Mouse (Mus musculus) hindbrain, embryonic 12.5 days (tissue): ENCODE measurements around the gene Ube2q2. TPM values are rescaled to one million over a fixed set of nuclear protein-coding genes. Genes with fewer than 3 reads are reported as not detected.

Experiments used
- ATAC-seq: fragments of 200-750 bp; cut with Nextera tagmentation; 2 replicates; pipeline ENCODE4 v1.8.0; 2017; ENCODE audit warnings: moderate TSS enrichment; ENCODE audit not compliant: low FRiP score
- H3K27ac ChIP-seq: fragments of 300-500 bp; sonication (generic); 2 replicates; pipeline ENCODE4 v1.5.1; 2016; ENCODE audit warnings: mild to moderate bottlenecking
- H3K27me3 ChIP-seq: fragments of 300-500 bp; sonication (generic); 2 replicates; pipeline ENCODE4 v1.6.1; 2016; ENCODE audit warnings: mild to moderate bottlenecking
- H3K36me3 ChIP-seq: fragments of 300-500 bp; sonication (generic); 2 replicates; pipeline ENCODE4 v1.6.1; 2016; ENCODE audit warnings: mild to moderate bottlenecking
- H3K4me1 ChIP-seq: fragments of 300-500 bp; sonication (generic); 2 replicates; pipeline ENCODE4 v1.6.1; 2016
- H3K4me2 ChIP-seq: fragments of 300-500 bp; sonication (generic); replicated peaks from 2 replicates; pipeline ENCODE4 v1.6.1; 2016; ENCODE audit warnings: mild to moderate bottlenecking
- H3K4me3 ChIP-seq: fragments of 300-500 bp; sonication (generic); 2 replicates; pipeline ENCODE4 v1.5.1; 2016; ENCODE audit warnings: mild to moderate bottlenecking
- H3K9ac ChIP-seq: fragments of 300-500 bp; sonication (generic); 2 replicates; pipeline ENCODE4 v1.6.1; 2016; ENCODE audit warnings: mild to moderate bottlenecking, moderate library complexity
- H3K9me3 ChIP-seq: fragments of 300-500 bp; sonication (generic); replicated peaks from 2 replicates; pipeline ENCODE4 v1.6.1; 2016; ENCODE audit warnings: mild to moderate bottlenecking
- WGBS: fragments of 180-500 bp; shearing (Covaris S2); methylation state at CpG from one replicate; pipeline ENCODE4 v1.1.7; 2016; 5-methylcytosine and 5-hydroxymethylcytosine counted together
- polyA plus RNA-seq: library from polyadenylated mRNA; unstranded; fragments of >200 nt; fragmentation: Nextera tagmentation; extraction: Ambion mirVana; gene quantifications from 2 replicates; pipeline ENCODE4 v1.2.1, GENCODE M21; 2016

Ube2q2 gene
- polyA plus RNA-seq, 1 experiment from 2014 or later = 53.4 TPM

DNA sequence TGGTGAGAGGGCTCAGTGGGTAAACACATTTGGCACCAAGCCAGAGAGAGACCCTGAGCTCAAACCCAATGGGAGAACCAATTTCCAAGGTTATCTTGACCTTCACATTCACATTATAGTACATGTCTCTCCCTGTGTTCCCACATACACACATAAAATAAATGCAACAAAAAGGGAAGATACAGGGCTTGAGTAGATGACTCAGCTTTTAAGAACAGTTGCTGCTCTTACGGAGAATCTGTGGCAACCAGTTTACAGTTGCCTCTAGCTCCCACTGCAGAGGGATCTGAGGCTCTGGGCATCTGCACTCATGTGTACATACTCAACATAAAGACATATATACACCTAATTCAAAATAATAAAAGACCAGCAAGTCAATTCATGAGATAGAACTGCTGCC lies 49.6 kb downstream of the Ube2q2 start:
- Histone ChIP-seq H3K4me2 (no peak overlapping the region), H3K9me3 (no peaks in the 10 kb centered on the region)
- no peak for ATAC-seq

DNA sequence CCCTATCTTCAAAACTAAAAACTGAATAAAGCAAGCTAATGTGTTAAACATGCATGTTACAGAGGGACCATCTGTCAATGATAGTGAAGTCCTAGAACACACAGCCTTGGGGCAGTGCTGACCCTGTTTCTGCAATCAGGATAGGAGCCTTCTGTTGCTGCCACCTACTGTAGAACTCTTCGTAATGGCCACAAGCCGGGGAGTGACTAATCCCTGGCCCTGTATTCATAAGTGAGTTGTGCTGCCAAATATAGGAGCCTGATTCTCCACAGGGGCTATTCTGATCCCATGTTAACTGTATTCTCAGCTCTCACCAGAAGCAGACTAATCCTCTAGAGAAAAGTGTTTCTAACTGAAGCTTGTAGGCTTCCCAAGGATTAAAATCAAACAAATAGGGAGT lies 50.7 kb downstream of the Ube2q2 start:
- Histone ChIP-seq H3K9ac (no peak overlapping the region), H3K4me1 (no peaks in the 10 kb centered on the region), H3K9me3 (no peaks in the 10 kb centered on the region), H3K4me2 (no peak overlapping the region), H3K36me3 (peaks cover 14% of the 10 kb centered on the region), H3K27ac (no peak overlapping the region), H3K4me3 (no peak overlapping the region), H3K27me3 (no peaks in the 10 kb centered on the region)
- no peak for ATAC-seq
- 81% methylated on average over 2 of the region's 2 CpGs for WGBS

More for the DNA sequence above, 49.6 kb downstream of the Ube2q2 start:
- Histone ChIP-seq H3K4me3 (no peak overlapping the region), H3K9ac (no peak overlapping the region), H3K4me1 (no peaks in the 10 kb centered on the region), H3K36me3 (peaks cover 12% of the 10 kb centered on the region), H3K27me3 (no peaks in the 10 kb centered on the region), H3K27ac (no peak overlapping the region)
- WGBS = 97% methylated on average over 1 of the region's 1 CpGs

DNA sequence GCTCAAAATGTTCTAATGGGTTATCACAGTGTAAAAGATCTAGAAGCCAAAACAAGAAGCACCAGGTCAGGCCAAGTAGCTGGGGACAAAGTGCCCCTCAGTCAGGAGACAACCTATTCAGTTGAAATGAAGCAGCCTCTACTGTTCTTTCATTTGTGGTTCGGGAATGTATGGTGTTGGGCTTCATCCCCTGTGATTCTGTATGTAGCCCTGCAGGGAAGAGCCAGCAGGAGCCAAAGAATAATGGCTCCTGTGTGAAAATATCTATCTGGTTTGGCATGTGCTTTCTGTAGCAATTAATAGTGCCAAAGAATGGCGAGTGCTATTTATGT lies 59.8 kb downstream of the Ube2q2 start:
- H3K4me1 ChIP-seq = peaks cover 24% of the 10 kb centered on the region
- peaks cover 9% of the 10 kb centered on the region for H3K36me3 ChIP-seq
- H3K9me3 ChIP-seq = no peaks in the 10 kb centered on the region
- peak overlapping the region; percentile 82 for H3K4me2 ChIP-seq
- no peaks in the 10 kb centered on the region for H3K27me3 ChIP-seq
- peak; percentile 51 for ATAC-seq
- peak overlapping the region; percentile 92 for H3K9ac ChIP-seq
- H3K27ac ChIP-seq = peak overlapping the region; percentile 91
- peak overlapping the region; percentile 89 for H3K4me3 ChIP-seq
- 0% methylated on average over 2 of the region's 2 CpGs for WGBS

DNA sequence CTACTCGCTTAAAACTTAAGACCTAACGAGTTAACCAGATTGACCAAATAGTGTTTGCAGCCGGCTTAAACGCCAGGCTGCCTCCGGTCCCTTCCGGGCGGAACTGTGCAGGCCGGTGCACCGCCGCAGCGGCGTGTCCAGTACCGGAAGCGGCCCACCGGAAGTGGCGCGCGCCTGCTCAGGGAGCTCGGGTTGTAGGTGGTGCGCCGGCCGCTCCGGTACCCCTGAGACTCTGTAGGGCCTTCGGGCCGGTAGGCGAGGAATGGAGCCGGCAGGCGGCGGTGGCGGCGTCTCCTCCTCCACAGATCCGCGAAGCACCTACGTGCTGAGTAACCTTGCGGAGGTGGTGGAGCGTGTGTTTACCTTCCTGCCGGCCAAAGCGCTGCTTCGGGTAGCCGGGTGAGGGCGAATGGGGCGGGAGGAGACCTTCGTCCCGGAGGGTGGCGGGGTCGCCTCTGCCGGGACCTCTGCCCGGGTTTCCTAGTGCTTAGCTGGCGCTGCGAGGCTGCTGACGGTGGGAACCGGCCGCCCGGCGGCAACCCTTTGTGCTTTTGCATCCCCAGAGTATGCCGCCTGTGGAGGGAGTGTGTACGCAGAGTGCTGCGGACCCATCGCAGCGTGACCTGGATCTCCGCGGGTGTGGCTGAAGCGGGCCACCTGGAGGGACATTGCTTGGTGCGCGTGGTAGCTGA lies 60.3 kb downstream of the Ube2q2 start, which contains the start of gene Fbxo22:
Fbxo22 (plus strand) TSS at position 136 of the 692 bp plus-strand sequence.
- Histone ChIP-seq H3K4me1 (peaks cover 24% of the 10 kb centered on the region), H3K4me3 (peak within 1 kb of the TSS; percentile 89), H3K27me3 (no peaks in the 10 kb centered on the region), H3K9me3 (no peaks in the 10 kb centered on the region), H3K36me3 (peaks cover 14% of the 10 kb centered on the region), H3K4me2 (peak within 1 kb of the TSS; percentile 82), H3K9ac (peak within 1 kb of the TSS; percentile 92), H3K27ac (peak within 1 kb of the TSS; percentile 91)
- under 1% methylated on average over 65 of the region's 65 CpGs for WGBS
- ATAC-seq = peak; percentile 99

DNA sequence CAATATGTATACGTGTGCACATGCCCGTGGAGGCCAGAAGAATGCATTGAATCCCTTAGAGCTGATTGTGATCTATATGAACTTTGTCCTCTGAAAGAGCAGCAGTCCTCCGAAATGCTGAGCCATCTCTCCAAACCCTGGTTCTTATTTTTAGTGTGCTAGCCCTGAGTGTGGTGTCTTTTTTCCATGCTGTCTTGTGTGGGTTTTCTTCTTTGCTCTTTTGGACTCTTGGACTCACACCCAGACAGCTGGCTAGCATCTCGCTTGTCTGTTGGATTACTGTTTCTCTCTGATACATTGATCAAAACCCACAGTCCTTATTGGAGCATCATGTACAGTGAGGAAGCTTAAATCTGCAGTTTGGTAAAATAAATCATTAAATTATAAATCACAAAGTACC lies 63.0 kb downstream of the Ube2q2 start:
- Histone ChIP-seq H3K27ac (no peak overlapping the region; the same call in 1 of the 2 replicates), H3K9me3 (no peaks in the 10 kb centered on the region), H3K36me3 (peaks cover 34% of the 10 kb centered on the region), H3K9ac (no peak overlapping the region), H3K4me1 (peaks cover 24% of the 10 kb centered on the region), H3K27me3 (no peaks in the 10 kb centered on the region), H3K4me2 (no peak overlapping the region), H3K4me3 (no peak overlapping the region)
- ATAC-seq = no peak
- 81% methylated on average over 4 of the region's 4 CpGs for WGBS

DNA sequence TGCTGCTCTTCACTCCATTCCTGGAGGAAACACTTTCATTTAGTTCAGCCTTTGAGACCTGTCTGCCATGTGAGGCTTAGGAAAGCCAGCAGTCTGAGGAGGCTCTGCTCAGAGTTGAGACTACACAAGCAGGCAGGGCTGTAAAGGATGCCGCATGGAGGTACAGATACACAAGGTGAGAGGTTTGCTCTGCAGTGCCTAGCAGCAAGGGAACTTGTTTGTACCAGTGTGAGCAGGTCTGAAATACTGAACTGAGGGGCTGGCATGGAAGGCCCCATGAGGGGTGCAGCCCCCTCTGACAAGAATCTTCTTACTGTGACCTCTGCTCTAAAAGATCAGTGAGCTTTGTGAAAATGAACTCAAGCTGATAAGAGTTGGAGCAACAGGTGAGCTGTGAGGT lies 64.7 kb downstream of the Ube2q2 start:
- WGBS = 94% methylated on average over 1 of the region's 1 CpGs
- Histone ChIP-seq H3K27me3 (no peaks in the 10 kb centered on the region), H3K27ac (no peak overlapping the region), H3K4me1 (peaks cover 18% of the 10 kb centered on the region), H3K36me3 (peaks cover 52% of the 10 kb centered on the region), H3K9ac (no peak overlapping the region), H3K9me3 (no peaks in the 10 kb centered on the region), H3K4me3 (no peak overlapping the region), H3K4me2 (no peak overlapping the region)
- ATAC-seq = no peak

DNA sequence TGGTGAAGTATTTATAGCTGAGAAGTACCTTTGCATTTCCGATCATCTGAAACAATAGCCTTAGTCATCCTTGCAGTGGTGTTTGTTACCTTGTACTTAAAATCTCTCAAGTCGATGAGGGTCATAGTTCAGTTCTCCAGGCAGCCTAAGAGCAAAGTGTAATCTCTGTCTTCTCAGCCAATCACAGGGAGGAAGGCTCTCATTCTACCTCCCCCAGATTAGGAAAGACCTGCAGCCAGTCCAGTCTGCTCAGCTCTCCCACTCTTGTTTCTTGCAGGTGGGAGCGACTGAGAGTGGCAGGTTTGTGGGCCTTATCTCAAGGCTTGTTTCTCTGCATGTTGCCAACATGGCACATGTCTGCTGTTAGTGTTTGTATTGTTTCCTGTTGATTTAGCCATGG lies 66.4 kb downstream of the Ube2q2 start:
- H3K9ac ChIP-seq = no peak overlapping the region
- 93% methylated on average over 3 of the region's 3 CpGs for WGBS
- ATAC-seq = no peak

DNA sequence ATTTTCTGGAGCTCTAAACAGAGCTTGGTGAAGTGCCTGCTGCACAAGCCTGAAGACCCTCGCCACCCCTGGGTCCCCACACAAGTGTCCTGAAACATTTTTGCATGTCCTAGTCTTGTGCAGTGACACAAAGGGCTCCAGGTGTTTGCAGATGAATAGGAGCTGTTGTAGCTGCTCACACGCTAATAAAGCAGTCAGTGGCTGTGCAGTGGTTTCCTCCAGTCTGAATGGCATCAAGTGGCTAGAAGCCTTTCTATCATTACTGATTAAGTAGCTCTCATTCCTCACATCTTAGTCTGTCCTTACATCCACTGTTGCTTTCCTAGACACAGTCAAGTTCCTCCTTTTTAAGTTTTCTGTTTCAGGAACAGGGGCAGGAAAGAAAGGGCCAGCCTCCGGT lies 67.0 kb downstream of the Ube2q2 start:
- Histone ChIP-seq H3K9me3 (no peaks in the 10 kb centered on the region), H3K4me2 (no peak overlapping the region), H3K4me1 (peaks cover 6% of the 10 kb centered on the region), H3K9ac (no peak overlapping the region), H3K4me3 (no peak overlapping the region), H3K27ac (no peak overlapping the region), H3K27me3 (no peaks in the 10 kb centered on the region), H3K36me3 (peaks cover 73% of the 10 kb centered on the region)
- WGBS = 72% methylated on average over 3 of the region's 3 CpGs
- ATAC-seq = no peak

More for the DNA sequence above, 66.4 kb downstream of the Ube2q2 start:
- Histone ChIP-seq H3K4me1 (peaks cover 11% of the 10 kb centered on the region), H3K4me3 (no peak overlapping the region), H3K27me3 (no peaks in the 10 kb centered on the region), H3K36me3 (peaks cover 67% of the 10 kb centered on the region), H3K9me3 (no peaks in the 10 kb centered on the region), H3K27ac (no peak overlapping the region), H3K4me2 (no peak overlapping the region)

DNA sequence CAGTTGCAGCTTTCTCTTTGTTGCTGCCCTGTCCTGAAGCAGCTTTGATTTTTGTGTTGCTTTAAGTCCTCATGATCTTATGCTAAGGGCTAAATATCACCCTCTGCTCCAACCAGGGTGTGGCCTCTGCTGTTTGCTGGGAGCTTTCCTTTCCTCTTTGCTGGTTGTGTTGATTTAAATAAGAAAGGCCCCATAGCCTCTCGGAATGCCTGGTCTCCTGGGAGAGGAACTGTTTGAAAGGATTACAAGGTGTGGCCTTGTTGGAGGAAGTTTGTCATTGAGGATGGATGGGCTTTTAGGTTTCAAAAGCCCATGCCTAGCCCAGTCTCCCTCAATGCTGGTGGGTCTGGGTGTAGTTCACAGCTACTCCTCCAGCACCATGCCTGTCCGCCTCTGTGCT lies 67.4 kb downstream of the Ube2q2 start:
- 57% methylated on average over 2 of the region's 2 CpGs for WGBS
- Histone ChIP-seq H3K27ac (no peak overlapping the region), H3K4me1 (peaks cover 5% of the 10 kb centered on the region), H3K9me3 (no peaks in the 10 kb centered on the region), H3K36me3 (peaks cover 77% of the 10 kb centered on the region), H3K4me2 (no peak overlapping the region), H3K4me3 (no peak overlapping the region), H3K27me3 (no peaks in the 10 kb centered on the region), H3K9ac (no peak overlapping the region)
- no peak for ATAC-seq

DNA sequence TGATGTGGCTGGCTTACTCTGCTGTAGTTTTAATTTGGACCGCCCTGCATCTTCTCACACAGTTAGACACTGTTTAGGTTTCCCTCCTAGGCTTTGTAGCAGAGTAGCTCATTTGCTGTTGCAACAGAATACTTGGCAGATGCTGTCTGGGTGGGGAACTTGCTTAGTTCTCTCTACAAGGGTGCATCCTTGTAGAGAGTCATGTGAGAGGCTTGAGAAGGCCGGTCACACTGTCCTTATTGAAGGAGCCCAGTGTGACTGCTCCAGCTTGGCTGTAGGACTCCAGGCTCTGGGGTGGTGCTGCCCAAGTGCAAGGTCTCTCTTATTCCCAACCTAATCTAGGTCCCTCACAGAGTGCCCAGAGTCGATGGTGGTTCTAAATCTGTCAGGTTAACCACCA lies 68.7 kb downstream of the Ube2q2 start:
- Histone ChIP-seq H3K9me3 (no peaks in the 10 kb centered on the region), H3K4me3 (no peak overlapping the region), H3K27me3 (no peaks in the 10 kb centered on the region), H3K27ac (no peak overlapping the region), H3K4me2 (no peak overlapping the region), H3K9ac (no peak overlapping the region), H3K4me1 (no peaks in the 10 kb centered on the region), H3K36me3 (peaks cover 88% of the 10 kb centered on the region)
- no peak for ATAC-seq
- 93% methylated on average over 3 of the region's 3 CpGs for WGBS

DNA sequence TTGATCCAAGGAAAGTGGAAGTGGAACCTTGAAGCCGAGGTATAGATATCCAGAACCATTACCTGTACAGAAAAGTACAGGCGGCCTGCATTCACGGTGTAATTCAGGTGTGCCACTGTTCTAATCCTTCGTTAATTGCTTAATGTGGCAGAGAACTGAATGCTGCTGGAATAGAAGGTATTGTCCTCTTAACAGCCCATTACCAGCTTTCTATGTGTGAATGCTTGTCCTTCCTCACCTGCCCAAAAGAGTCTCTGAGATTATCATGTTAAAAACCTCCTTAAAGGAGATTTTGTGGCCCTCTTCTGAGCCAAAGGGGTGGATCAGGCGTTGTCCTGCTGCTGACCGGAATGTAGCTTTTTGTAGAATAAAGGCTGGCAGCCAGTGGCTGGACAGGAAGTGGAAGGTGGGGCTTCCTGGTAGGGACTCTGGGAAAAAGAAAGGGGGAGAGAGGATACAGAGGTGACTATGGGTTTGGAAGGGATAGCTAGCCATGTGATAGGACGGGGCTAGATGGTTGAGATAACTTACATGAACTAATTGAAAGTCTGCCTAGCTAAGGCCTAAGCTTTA lies 76.6 kb downstream of the Ube2q2 start:
- Histone ChIP-seq H3K9me3 (no peaks in the 10 kb centered on the region), H3K4me1 (no peaks in the 10 kb centered on the region), H3K27ac (no peak overlapping the region), H3K9ac (no peak overlapping the region), H3K4me2 (no peak overlapping the region), H3K27me3 (no peaks in the 10 kb centered on the region), H3K36me3 (peaks cover 47% of the 10 kb centered on the region), H3K4me3 (no peak overlapping the region)
- no peak for ATAC-seq
- 91% methylated on average over 7 of the region's 7 CpGs for WGBS

DNA sequence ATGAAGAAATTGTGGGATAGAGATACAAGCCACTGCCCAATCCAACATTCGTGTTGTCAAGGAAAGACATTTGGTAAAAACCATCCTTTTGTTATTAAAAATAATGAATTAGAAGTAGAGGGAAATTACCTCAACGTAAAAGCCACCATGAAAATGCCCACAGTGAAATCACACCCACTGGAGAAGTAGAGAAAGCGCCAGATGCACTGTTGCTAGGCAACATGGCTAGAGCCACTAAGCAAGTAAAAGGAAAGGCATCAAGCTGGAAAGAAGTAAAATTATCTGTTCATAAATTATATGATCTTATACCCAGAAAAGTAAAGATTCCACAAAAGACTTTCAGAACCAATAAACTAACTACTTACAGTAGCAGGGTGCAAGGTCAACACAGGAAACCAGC lies 77.6 kb downstream of the Ube2q2 start:
- WGBS = 67% methylated on average over 3 of the region's 3 CpGs
- peaks cover 37% of the 10 kb centered on the region for H3K36me3 ChIP-seq

DNA sequence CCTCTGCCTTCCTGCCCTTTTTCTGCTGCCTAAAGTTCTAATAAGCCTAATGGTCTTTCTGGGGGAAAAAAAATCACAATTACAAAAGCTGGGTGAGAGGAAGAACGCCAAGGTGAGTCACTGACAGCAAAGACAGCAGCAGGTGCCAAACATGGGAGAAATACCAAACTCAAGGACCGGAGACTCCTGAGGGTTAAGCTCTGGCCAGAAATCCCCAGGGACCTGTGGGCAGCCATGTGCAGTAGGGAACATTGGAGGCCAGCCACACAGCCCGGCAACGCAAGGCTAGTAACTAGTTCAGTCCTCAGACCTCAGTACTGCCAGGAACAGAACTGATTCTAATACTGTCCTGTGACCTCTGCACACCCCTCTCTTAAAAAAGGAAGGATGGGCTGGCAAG lies 79.5 kb downstream of the Ube2q2 start:
- no peaks in the 10 kb centered on the region for H3K4me1 ChIP-seq
- H3K27ac ChIP-seq = no peak overlapping the region
- H3K4me3 ChIP-seq = no peak overlapping the region
- no peaks in the 10 kb centered on the region for H3K9me3 ChIP-seq
- no peaks in the 10 kb centered on the region for H3K27me3 ChIP-seq
- H3K36me3 ChIP-seq = peaks cover 20% of the 10 kb centered on the region
- H3K4me2 ChIP-seq = no peak overlapping the region
- ATAC-seq = no peak
- 94% methylated on average over 4 of the region's 4 CpGs for WGBS
- H3K9ac ChIP-seq = no peak overlapping the region

More for the DNA sequence above, 77.6 kb downstream of the Ube2q2 start:
- no peaks in the 10 kb centered on the region for H3K27me3 ChIP-seq
- H3K9me3 ChIP-seq = no peaks in the 10 kb centered on the region
- no peak overlapping the region for H3K27ac ChIP-seq
- no peak for ATAC-seq
- no peaks in the 10 kb centered on the region for H3K4me1 ChIP-seq
- H3K4me3 ChIP-seq = no peak overlapping the region
- H3K4me2 ChIP-seq = no peak overlapping the region
- H3K9ac ChIP-seq = no peak overlapping the region
